Mouse (Mus musculus) embryonic fibroblast, embryonic 13.5 days (primary cell): ENCODE measurements around the gene Vps26b. TPM values are rescaled to one million over a fixed set of nuclear protein-coding genes. Genes with fewer than 3 reads are reported as not detected.
A peak's percentile ranks its signal among the peaks of the same experiment; 100 is the strongest.

Experiments
- H3K27ac ChIP-seq: 2 replicates; pipeline ENCODE4 v1.5.1; 2012; ENCODE audit warnings: low read length, control low read depth, inconsistent platforms; ENCODE audit not compliant: insufficient read depth
- H3K4me1 ChIP-seq: 2 replicates; pipeline ENCODE4 v1.6.1; 2011; ENCODE audit warnings: low read length; ENCODE audit not compliant: control insufficient read depth, insufficient read depth
- H3K4me3 ChIP-seq: 2 replicates; pipeline ENCODE4 v1.5.1; 2011; ENCODE audit warnings: mild to moderate bottlenecking, control low read depth, low read length; ENCODE audit not compliant: insufficient read depth
- CTCF ChIP-seq: IDR thresholded peaks from 2 replicates; pipeline ENCODE4 v1.5.1; 2011; ENCODE audit warnings: mild to moderate bottlenecking, control low read depth, low read length, moderate library complexity, borderline replicate concordance; ENCODE audit not compliant: insufficient read depth
- POLR2A ChIP-seq: IDR thresholded peaks from 2 replicates; pipeline ENCODE4 v1.6.1; 2011; ENCODE audit warnings: low read depth, mild to moderate bottlenecking, control low read depth, low read length, moderate library complexity
- polyA plus RNA-seq: library from polyadenylated mRNA; stranded (reverse); fragments of >200 nt; gene quantifications from 2 replicates; pipeline ENCODE4 v1.2.4, GENCODE M21; 2011; ENCODE audit warnings: low read depth; ENCODE audit not compliant: missing spikeins, insufficient read length

The Vps26b gene
- 37.6 and 45.6 TPM in 2 replicates for polyA plus RNA-seq

- peak within 1 kb of the TSS; percentile 39 for H3K27ac ChIP-seq
- H3K4me3 ChIP-seq: peak within 1 kb of the TSS; percentile 76
- peaks cover 10% of the 10 kb centered on the region; the same call in 1 of the 2 replicates for H3K4me1 ChIP-seq
- TF ChIP-seq CTCF (no peak), POLR2A (peak; percentile 91)
Measured at GRCm38 (mm10) chr9:27029828-27030762, at the start of gene Vps26b, which contains the start of gene Ncapd3. TSS of gene Vps26b (minus strand) at chr9:27030065. TSS of gene Ncapd3 (plus strand) at chr9:27030175.

GRCm38 (mm10) chr9:27075812-27076211 lies 45.9 kb upstream of the Vps26b start:
- TF ChIP-seq POLR2A (no peak), CTCF (no peak)
- H3K27ac ChIP-seq: no peak overlapping the region
- H3K4me1 ChIP-seq: no peaks in the 10 kb centered on the region
- no peak overlapping the region for H3K4me3 ChIP-seq

GRCm38 (mm10) chr9:27074677-27075076 lies 44.8 kb upstream of the Vps26b start:
- no peak overlapping the region for H3K4me3 ChIP-seq
- no peak for TF ChIP-seq POLR2A
- TF ChIP-seq CTCF: no peak
- H3K27ac ChIP-seq: no peak overlapping the region
- H3K4me1 ChIP-seq: no peaks in the 10 kb centered on the region

- no peaks in the 10 kb centered on the region for H3K4me1 ChIP-seq
- H3K27ac ChIP-seq: no peak overlapping the region
- TF ChIP-seq CTCF (no peak), POLR2A (no peak)
- no peak overlapping the region for H3K4me3 ChIP-seq
Measured at GRCm38 (mm10) chr9:27070895-27071294, 41.0 kb upstream of the Vps26b start.

GRCm38 (mm10) chr9:27058341-27058740 lies 28.5 kb upstream of the Vps26b start:
- no peak overlapping the region for H3K4me3 ChIP-seq
- no peaks in the 10 kb centered on the region for H3K4me1 ChIP-seq
- no peak overlapping the region for H3K27ac ChIP-seq
- TF ChIP-seq POLR2A: no peak
- TF ChIP-seq CTCF: no peak

GRCm38 (mm10) chr9:27049492-27049891 lies 19.6 kb upstream of the Vps26b start:
- H3K4me1 ChIP-seq: no peaks in the 10 kb centered on the region
- no peak overlapping the region for H3K4me3 ChIP-seq
- TF ChIP-seq POLR2A (no peak), CTCF (no peak)
- H3K27ac ChIP-seq: no peak overlapping the region

GRCm38 (mm10) chr9:27043892-27044291 lies 14.0 kb upstream of the Vps26b start:
- TF ChIP-seq POLR2A (no peak), CTCF (no peak)
- Histone ChIP-seq H3K4me1 (no peaks in the 10 kb centered on the region), H3K4me3 (no peak overlapping the region), H3K27ac (no peak overlapping the region)

GRCm38 (mm10) chr9:27030763-27031100 lies 867 bp upstream of the Vps26b start:
- Histone ChIP-seq H3K4me3 (peak overlapping the region; percentile 76), H3K4me1 (peaks cover 10% of the 10 kb centered on the region; the same call in 1 of the 2 replicates), H3K27ac (no peak overlapping the region)
- no peak for TF ChIP-seq CTCF
- peak; percentile 70; the same call in 1 of the 2 replicates for TF ChIP-seq POLR2A

GRCm38 (mm10) chr9:27029022-27029827 lies 640 bp downstream of the Vps26b start:
- Histone ChIP-seq H3K4me1 (peaks cover 10% of the 10 kb centered on the region; the same call in 1 of the 2 replicates), H3K27ac (peak overlapping the region; percentile 39), H3K4me3 (peak overlapping the region; percentile 74)
- peak; percentile 19; the same call in 1 of the 2 replicates for TF ChIP-seq CTCF
- TF ChIP-seq POLR2A: 0 out of 2 replicates have a peak, but pooled peaks have one; percentile 16
